Mouse (Mus musculus): Measurements from ENCODE around the gene Xlr5a. TPM values are rescaled to one million over a fixed set of nuclear protein-coding genes. Genes with fewer than 3 reads are reported as not detected.

Xlr5a gene
- polyA plus RNA-seq (2017; shearing (Covaris generic)) = 0.51 TPM

DNA sequence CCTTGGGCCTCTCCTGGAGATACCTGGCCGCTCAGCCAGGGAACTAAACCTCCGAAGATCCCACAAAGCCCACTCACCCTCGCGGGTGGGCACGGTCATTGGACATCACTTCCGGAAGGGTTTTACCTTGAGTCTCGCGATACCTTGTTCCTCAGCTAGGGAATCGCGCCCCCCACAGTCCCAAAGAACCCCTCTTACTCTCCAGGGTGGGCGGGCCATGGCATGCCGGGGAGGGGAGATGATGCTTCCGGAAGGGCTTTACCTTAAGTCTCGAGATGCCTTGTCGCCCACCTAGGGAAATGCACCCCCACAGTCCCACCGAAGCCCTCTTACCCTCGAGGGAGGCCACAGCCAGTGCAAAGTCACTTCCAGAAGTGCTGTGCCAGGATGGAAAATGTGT, at the start of gene Xlr5a, which contains the start of gene Xlr5c:
Gene Xlr5a, minus strand, starts transcription at position 101 of the 400 bp plus-strand sequence.
Gene Xlr5c, minus strand, starts transcription at position 101 of the 400 bp plus-strand sequence.

DNA sequence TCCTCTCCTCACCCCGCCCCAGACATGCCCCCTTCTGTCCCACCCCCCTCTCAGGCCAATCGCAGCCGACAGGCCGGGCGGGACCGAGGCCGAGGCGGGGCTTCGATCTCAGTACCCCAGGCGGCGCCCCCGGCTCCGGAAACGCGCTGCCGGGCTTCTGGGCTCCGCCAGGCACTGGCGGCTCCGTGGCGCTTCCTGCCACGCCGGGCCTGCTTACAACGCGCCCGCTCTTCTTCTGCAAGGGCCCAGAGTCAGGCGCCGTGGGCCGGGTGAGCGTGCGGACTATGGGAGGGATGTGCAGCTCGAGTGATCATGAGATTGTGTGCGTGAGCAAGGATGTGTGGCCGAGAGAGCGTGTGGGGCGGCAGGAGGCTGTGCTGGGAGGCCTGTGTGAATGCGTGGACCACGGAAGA, 49.7 kb upstream of the Xlr5a start, which contains the start of gene Zfp275:
Gene Zfp275, plus strand, starts transcription at position 139 of the 413 bp plus-strand sequence.

GRCm38 (mm10) chrX:73336740-73337139, 44.0 kb upstream of the Xlr5a start, which contains the start of gene Gm45015:
Gm45015 (minus strand) TSS chrX:73336840.

GRCm38 (mm10) chrX:73265270-73265669, 27.5 kb downstream of the Xlr5a start, which contains the start of gene Xlr3c:
Xlr3c (minus strand) TSS chrX:73265390.

GRCm38 (mm10) chrX:73242821-73243325, 49.9 kb downstream of the Xlr5a start, which contains the start of gene Xlr4c:
Xlr4c (minus strand) TSS chrX:73243130.

GRCm38 (mm10) chrX:73227914-73228605, 64.7 kb downstream of the Xlr5a start, which contains the start of gene F8a:
F8a (plus strand) TSS chrX:73228291.

GRCm38 (mm10) chrX:73213819-73214564, 78.8 kb downstream of the Xlr5a start, which contains the start of gene Xlr4b:
Xlr4b (plus strand) TSS chrX:73214333.

GRCm38 (mm10) chrX:73191934-73192333, 100.8 kb downstream of the Xlr5a start, which contains the start of gene Xlr3b:
Xlr3b (plus strand) TSS chrX:73192207.

GRCm38 (mm10) chrX:73176889-73177288, 115.9 kb downstream of the Xlr5a start, which contains the start of gene Spin2d:
Spin2d (minus strand) TSS chrX:73176989.

DNA sequence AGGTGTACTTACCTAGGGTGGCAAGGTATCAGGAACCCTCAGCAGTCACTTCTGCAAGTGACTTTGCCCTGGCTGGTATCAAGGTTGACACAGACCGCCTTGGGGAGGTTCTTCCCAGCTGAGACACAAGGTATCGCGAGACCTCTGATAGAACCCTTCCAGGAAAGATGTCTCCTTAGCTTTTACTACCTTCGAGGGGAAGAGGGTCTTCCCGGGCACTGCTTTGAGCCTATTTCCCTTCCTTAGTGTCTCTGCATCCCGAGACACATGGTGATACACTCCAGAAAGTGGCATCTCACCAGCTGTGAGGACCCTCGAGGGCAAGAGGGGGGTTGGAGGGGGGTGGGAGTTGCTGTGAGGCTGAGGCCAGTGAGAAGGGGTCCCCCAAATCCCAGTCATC, 143.4 kb downstream of the Xlr5a start, which contains the start of gene DXBay18:
Gene DXBay18, minus strand, starts transcription at position 101 of the 400 bp plus-strand sequence.

DNA sequence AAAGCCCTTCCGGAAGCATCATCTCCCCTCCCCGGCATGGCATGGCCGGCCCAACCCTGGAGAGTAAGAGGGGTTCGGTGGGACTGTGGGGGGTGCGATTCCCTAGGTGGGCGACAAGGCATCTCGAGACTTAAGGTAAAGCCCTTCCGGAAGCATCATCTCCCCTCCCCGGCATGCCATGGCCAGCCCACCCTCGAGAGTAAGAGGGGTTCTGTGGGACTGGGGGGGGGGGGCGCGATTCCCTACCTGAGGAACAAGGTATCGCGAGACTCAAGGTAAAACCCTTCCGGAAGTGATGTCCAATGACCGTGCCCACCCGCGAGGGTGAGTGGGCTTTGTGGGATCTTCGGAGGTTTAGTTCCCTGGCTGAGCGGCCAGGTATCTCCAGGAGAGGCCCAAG, 144.3 kb downstream of the Xlr5a start, which contains the start of gene Xlr5b:
Gene Xlr5b, plus strand, starts transcription at position 301 of the 400 bp plus-strand sequence.

GRCm38 (mm10) chrX:73116747-73117146, 176.0 kb downstream of the Xlr5a start, which contains the start of gene Gm14685:
Gm14685 (plus strand) TSS chrX:73117047.

GRCm38 (mm10) chrX:73096941-73097508, 195.8 kb downstream of the Xlr5a start, which contains the start of gene Xlr3a:
Xlr3a (minus strand) TSS chrX:73097095.

GRCm38 (mm10) chrX:73082267-73083055, 210.3 kb downstream of the Xlr5a start, which contains the start of gene Xlr4a:
Xlr4a (minus strand) TSS chrX:73082478.

GRCm38 (mm10) chrX:73064415-73064793, 228.4 kb downstream of the Xlr5a start, which contains the start of gene Pnma3:
Pnma3 (plus strand) TSS chrX:73064787.

Other genes with a start within 250 kb of the Xlr5a start
- not detected for gene Pnma3, start 228.2 kb downstream of the Xlr5a start, polyA plus RNA-seq (2017; shearing (Covaris generic))
- gene Xlr4a, start 210.5 kb downstream of the Xlr5a start, polyA plus RNA-seq (2017; shearing (Covaris generic)) = 68.2 TPM
- gene Xlr3a, start 195.9 kb downstream of the Xlr5a start, polyA plus RNA-seq (2017; shearing (Covaris generic)) = 0.41 TPM
- gene Gm14685, start 175.9 kb downstream of the Xlr5a start, polyA plus RNA-seq (2017; shearing (Covaris generic)) = 0.69 TPM
- not detected for gene Xlr5b, start 144.2 kb downstream of the Xlr5a start, polyA plus RNA-seq (2017; shearing (Covaris generic))
- 0.49 TPM for gene DXBay18, start 143.5 kb downstream of the Xlr5a start, polyA plus RNA-seq (2017; shearing (Covaris generic))
- gene Spin2d, start 116.0 kb downstream of the Xlr5a start, polyA plus RNA-seq (2017; shearing (Covaris generic)) = not detected
- 31.8 TPM for gene Xlr3b, start 100.8 kb downstream of the Xlr5a start, polyA plus RNA-seq (2017; shearing (Covaris generic))
- gene Xlr4b, start 78.6 kb downstream of the Xlr5a start, polyA plus RNA-seq (2017; shearing (Covaris generic)) = 167 TPM
- gene F8a, start 64.7 kb downstream of the Xlr5a start, polyA plus RNA-seq (2017; shearing (Covaris generic)) = 15.3 TPM
- gene Xlr4c, start 49.8 kb downstream of the Xlr5a start, polyA plus RNA-seq (2017; shearing (Covaris generic)) = 102 TPM
- gene Xlr3c, start 27.6 kb downstream of the Xlr5a start, polyA plus RNA-seq (2017; shearing (Covaris generic)) = 0.67 TPM
- gene Xlr5c, start within 50 bp of the Xlr5a start, polyA plus RNA-seq (2017; shearing (Covaris generic)) = not detected
- not detected for gene Gm45015, start 43.9 kb upstream of the Xlr5a start, polyA plus RNA-seq (2017; shearing (Covaris generic))
- 10.5 TPM for gene Zfp275, start 49.6 kb upstream of the Xlr5a start, polyA plus RNA-seq (2017; shearing (Covaris generic))
- gene Gm18336, start 105.8 kb upstream of the Xlr5a start, polyA plus RNA-seq (2017; shearing (Covaris generic)) = not detected
- gene Zfp92, start 118.1 kb upstream of the Xlr5a start, polyA plus RNA-seq (2017; shearing (Covaris generic)) = not detected
- gene Trex2, start 142.4 kb upstream of the Xlr5a start, polyA plus RNA-seq (2017; shearing (Covaris generic)) = not detected
- gene Haus7, start 166.1 kb upstream of the Xlr5a start, polyA plus RNA-seq (2017; shearing (Covaris generic)) = 35.1 TPM
- gene Bgn, start 190.6 kb upstream of the Xlr5a start, polyA plus RNA-seq (2017; shearing (Covaris generic)) = not detected
- gene Atp2b3, start 210.1 kb upstream of the Xlr5a start, polyA plus RNA-seq (2017; shearing (Covaris generic)) = not detected

Measured in effector memory CD4-positive, alpha-beta T cell, adult 7 months (primary cell).